Mouse (Mus musculus): ENCODE measurements at regions not wholly inside any gene's neighbourhood (a gene's known extent, or its start where the extent isn't known, plus 50 kb on each side); places are given as distances from the start of the nearest gene placed in this dataset.

GRCm38 (mm10) chr3:117265790-117266189 is 94.9 kb downstream of the Plppr4 start:
- H3K36me3 ChIP-seq (ENCODE audit: control insufficient read depth, insufficient read depth, low read length), result no peaks in the 10 kb centered on the region
- TF ChIP-seq POLR2A (IDR thresholded peaks at IDR 0.05; ENCODE audit: control insufficient read depth, low read depth, low read length) (no peak), CTCF (IDR thresholded peaks at IDR 0.05; ENCODE audit: control insufficient read depth, insufficient read depth, insufficient replicate concordance, low read depth, low read length) (no peak)
- no peaks in the 10 kb centered on the region for H3K27me3 ChIP-seq (ENCODE audit: control insufficient read depth, insufficient read depth, low read length)
- H3K27ac ChIP-seq (ENCODE audit: control insufficient read depth, insufficient read depth, low read depth, low read length), result no peak overlapping the region
- no peaks in the 10 kb centered on the region for H3K4me1 ChIP-seq (ENCODE audit: control insufficient read depth, insufficient read depth, low read length)
- H3K4me3 ChIP-seq (ENCODE audit: control insufficient read depth, low read depth, low read length), result no peak overlapping the region

- Histone ChIP-seq H3K27ac (ENCODE audit: control insufficient read depth, insufficient read depth, low read depth, low read length) (no peak overlapping the region), H3K4me1 (ENCODE audit: control insufficient read depth, insufficient read depth, low read length) (no peaks in the 10 kb centered on the region), H3K36me3 (ENCODE audit: control insufficient read depth, insufficient read depth, low read length) (no peaks in the 10 kb centered on the region), H3K27me3 (ENCODE audit: control insufficient read depth, insufficient read depth, low read length) (no peaks in the 10 kb centered on the region), H3K4me3 (ENCODE audit: control insufficient read depth, low read depth, low read length) (no peak overlapping the region)
- TF ChIP-seq CTCF (IDR thresholded peaks at IDR 0.05; ENCODE audit: control insufficient read depth, insufficient read depth, insufficient replicate concordance, low read depth, low read length) (no peak), POLR2A (IDR thresholded peaks at IDR 0.05; ENCODE audit: control insufficient read depth, low read depth, low read length) (no peak)
Measured at GRCm38 (mm10) chr3:117247833-117248232, 112.8 kb downstream of the Plppr4 start.

DNA sequence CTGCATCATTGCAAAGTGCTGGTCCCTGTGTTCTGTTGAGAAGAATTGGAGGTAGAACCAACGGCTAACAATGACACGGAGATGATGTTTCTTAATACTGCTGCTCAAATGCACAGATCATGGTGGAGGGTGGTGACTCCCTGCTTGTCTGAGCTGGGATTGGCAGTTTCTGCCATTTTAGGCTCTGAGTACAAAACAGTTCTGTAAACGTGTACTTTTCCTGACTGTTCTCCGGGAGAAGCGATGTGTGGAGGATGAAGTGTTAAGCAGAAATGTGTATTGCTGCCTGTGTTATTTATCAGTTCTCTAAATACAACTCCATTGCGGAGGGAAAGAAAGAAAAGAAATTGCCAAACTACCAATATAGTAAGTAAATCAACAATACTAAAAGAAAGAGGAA is 118.9 kb downstream of the Plppr4 start:
- no peaks in the 10 kb centered on the region for H3K27me3 ChIP-seq (ENCODE audit: control insufficient read depth, insufficient read depth, low read length)
- H3K4me3 ChIP-seq (ENCODE audit: control insufficient read depth, low read depth, low read length), result no peak overlapping the region
- H3K27ac ChIP-seq (ENCODE audit: control insufficient read depth, insufficient read depth, low read depth, low read length), result no peak overlapping the region
- no peaks in the 10 kb centered on the region for H3K36me3 ChIP-seq (ENCODE audit: control insufficient read depth, insufficient read depth, low read length)
- no peak for TF ChIP-seq POLR2A (IDR thresholded peaks at IDR 0.05; ENCODE audit: control insufficient read depth, low read depth, low read length)
- no peak for TF ChIP-seq CTCF (IDR thresholded peaks at IDR 0.05; ENCODE audit: control insufficient read depth, insufficient read depth, insufficient replicate concordance, low read depth, low read length)
- H3K4me1 ChIP-seq (ENCODE audit: control insufficient read depth, insufficient read depth, low read length), result no peaks in the 10 kb centered on the region

- Histone ChIP-seq H3K4me3 (ENCODE audit: control insufficient read depth, low read depth, low read length) (no peak overlapping the region), H3K27ac (ENCODE audit: control insufficient read depth, insufficient read depth, low read depth, low read length) (no peak overlapping the region), H3K4me1 (ENCODE audit: control insufficient read depth, insufficient read depth, low read length) (no peaks in the 10 kb centered on the region), H3K36me3 (ENCODE audit: control insufficient read depth, insufficient read depth, low read length) (no peaks in the 10 kb centered on the region), H3K27me3 (ENCODE audit: control insufficient read depth, insufficient read depth, low read length) (no peaks in the 10 kb centered on the region)
- TF ChIP-seq CTCF (IDR thresholded peaks at IDR 0.05; ENCODE audit: control insufficient read depth, insufficient read depth, insufficient replicate concordance, low read depth, low read length), result no peak
- no peak for TF ChIP-seq POLR2A (IDR thresholded peaks at IDR 0.05; ENCODE audit: control insufficient read depth, low read depth, low read length)
Measured at GRCm38 (mm10) chr3:117226616-117227015, 134.1 kb downstream of the Plppr4 start.

DNA sequence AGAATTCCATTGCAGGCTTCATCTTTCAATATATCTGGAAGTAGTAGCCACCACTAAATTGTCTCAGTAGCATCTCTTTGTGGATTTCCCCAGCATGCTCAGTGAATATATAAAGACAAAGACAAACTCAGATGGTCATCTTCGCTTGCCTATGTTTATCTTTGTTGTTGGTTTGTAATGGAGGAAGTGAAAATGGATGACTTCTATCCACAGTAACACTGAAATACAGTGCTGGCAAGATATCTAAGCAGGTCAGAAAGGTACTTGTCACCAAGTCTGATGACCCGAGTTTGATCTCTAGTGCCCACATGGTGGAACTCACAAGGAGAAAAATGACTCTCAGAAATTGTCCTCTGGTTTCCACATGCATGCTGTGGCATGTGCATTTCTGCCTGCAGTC is 135.6 kb downstream of the Plppr4 start:
- H3K4me3 ChIP-seq (ENCODE audit: control insufficient read depth, low read depth, low read length), result no peak overlapping the region
- no peak for TF ChIP-seq CTCF (IDR thresholded peaks at IDR 0.05; ENCODE audit: control insufficient read depth, insufficient read depth, insufficient replicate concordance, low read depth, low read length)
- no peak for TF ChIP-seq POLR2A (IDR thresholded peaks at IDR 0.05; ENCODE audit: control insufficient read depth, low read depth, low read length)
- H3K4me1 ChIP-seq (ENCODE audit: control insufficient read depth, insufficient read depth, low read length), result no peaks in the 10 kb centered on the region
- no peaks in the 10 kb centered on the region for H3K36me3 ChIP-seq (ENCODE audit: control insufficient read depth, insufficient read depth, low read length)
- no peak overlapping the region for H3K27ac ChIP-seq (ENCODE audit: control insufficient read depth, insufficient read depth, low read depth, low read length)
- no peaks in the 10 kb centered on the region for H3K27me3 ChIP-seq (ENCODE audit: control insufficient read depth, insufficient read depth, low read length)

GRCm38 (mm10) chr3:117217952-117218351 is 142.7 kb downstream of the Plppr4 start:
- no peak overlapping the region for H3K4me3 ChIP-seq (ENCODE audit: control insufficient read depth, low read depth, low read length)
- TF ChIP-seq CTCF (IDR thresholded peaks at IDR 0.05; ENCODE audit: control insufficient read depth, insufficient read depth, insufficient replicate concordance, low read depth, low read length) (no peak), POLR2A (IDR thresholded peaks at IDR 0.05; ENCODE audit: control insufficient read depth, low read depth, low read length) (no peak)
- no peak overlapping the region for H3K27ac ChIP-seq (ENCODE audit: control insufficient read depth, insufficient read depth, low read depth, low read length)
- no peaks in the 10 kb centered on the region for H3K36me3 ChIP-seq (ENCODE audit: control insufficient read depth, insufficient read depth, low read length)
- H3K27me3 ChIP-seq (ENCODE audit: control insufficient read depth, insufficient read depth, low read length), result no peaks in the 10 kb centered on the region
- H3K4me1 ChIP-seq (ENCODE audit: control insufficient read depth, insufficient read depth, low read length), result no peaks in the 10 kb centered on the region

DNA sequence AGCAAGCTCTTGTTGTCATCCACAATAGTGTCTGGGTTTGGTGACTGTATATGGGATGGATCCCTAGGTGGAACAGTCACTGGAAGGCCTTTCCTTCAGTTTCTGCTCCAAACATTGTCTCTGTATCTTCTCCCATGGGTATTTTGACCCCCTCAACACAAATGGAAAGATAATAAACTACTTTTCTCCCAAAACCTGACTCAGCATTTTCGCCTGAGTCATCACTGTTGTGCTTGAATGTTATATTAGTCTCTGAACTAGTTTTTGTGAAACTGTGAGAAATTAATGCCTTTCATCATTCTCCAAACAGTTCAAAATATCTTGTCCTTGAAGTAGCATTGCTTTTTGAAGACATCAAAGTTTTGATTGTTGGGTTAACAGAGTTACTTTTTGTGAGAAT is 168.8 kb downstream of the Plppr4 start:
- no peak for TF ChIP-seq CTCF (IDR thresholded peaks at IDR 0.05; ENCODE audit: control insufficient read depth, insufficient read depth, insufficient replicate concordance, low read depth, low read length)
- no peak for TF ChIP-seq POLR2A (IDR thresholded peaks at IDR 0.05; ENCODE audit: control insufficient read depth, low read depth, low read length)
- Histone ChIP-seq H3K4me1 (ENCODE audit: control insufficient read depth, insufficient read depth, low read length) (no peaks in the 10 kb centered on the region), H3K4me3 (ENCODE audit: control insufficient read depth, low read depth, low read length) (no peak overlapping the region), H3K27me3 (ENCODE audit: control insufficient read depth, insufficient read depth, low read length) (no peaks in the 10 kb centered on the region), H3K36me3 (ENCODE audit: control insufficient read depth, insufficient read depth, low read length) (no peaks in the 10 kb centered on the region), H3K27ac (ENCODE audit: control insufficient read depth, insufficient read depth, low read depth, low read length) (no peak overlapping the region)
